Mouse (Mus musculus) limb, embryonic 12.5 days (tissue): ENCODE data around the gene Pip5k1c. TPM values are rescaled to one million over a fixed set of nuclear protein-coding genes. Genes with fewer than 3 reads are reported as not detected.

ENCODE experiments used
- ATAC-seq: fragments of 200-750 bp; cut with Nextera tagmentation; 2 replicates; pipeline ENCODE4 v1.8.0; 2017; ENCODE audit warnings: low read depth, moderate TSS enrichment; ENCODE audit not compliant: insufficient number of reproducible peaks, insufficient read depth, low FRiP score, low TSS enrichment
- H3K27ac ChIP-seq: fragments of 300-500 bp; sonication (generic); 2 replicates; pipeline ENCODE4 v1.5.1; 2016; ENCODE audit warnings: mild to moderate bottlenecking, moderate library complexity
- H3K27me3 ChIP-seq: fragments of 300-500 bp; sonication (generic); 2 replicates; pipeline ENCODE4 v1.6.1; 2016; ENCODE audit warnings: mild to moderate bottlenecking, moderate library complexity
- H3K36me3 ChIP-seq: fragments of 300-500 bp; sonication (generic); 2 replicates; pipeline ENCODE4 v1.6.1; 2016; ENCODE audit warnings: mild to moderate bottlenecking, moderate library complexity
- H3K4me1 ChIP-seq: fragments of 300-500 bp; sonication (generic); replicated peaks from 2 replicates; pipeline ENCODE4 v1.6.1; 2016
- H3K4me2 ChIP-seq: fragments of 300-500 bp; sonication (generic); 2 replicates; pipeline ENCODE4 v1.6.1; 2016; ENCODE audit warnings: mild to moderate bottlenecking, moderate library complexity
- H3K4me3 ChIP-seq: fragments of 300-500 bp; sonication (generic); replicated peaks from 2 replicates; pipeline ENCODE4 v1.5.1; 2016; ENCODE audit warnings: mild to moderate bottlenecking
- H3K9ac ChIP-seq: fragments of 300-500 bp; sonication (generic); replicated peaks from 2 replicates; pipeline ENCODE4 v1.6.1; 2016; ENCODE audit warnings: mild to moderate bottlenecking, moderate library complexity
- H3K9me3 ChIP-seq: fragments of 300-500 bp; sonication (generic); 2 replicates; pipeline ENCODE4 v1.6.1; 2016; ENCODE audit warnings: mild to moderate bottlenecking, moderate library complexity
- WGBS: fragments of 180-500 bp; shearing (Covaris S2); methylation state at CpG from one replicate; pipeline ENCODE4 v1.1.7; 2016; 5-methylcytosine and 5-hydroxymethylcytosine counted together
- polyA plus RNA-seq: library from polyadenylated mRNA; unstranded; fragments of >200 nt; fragmentation: Nextera tagmentation; extraction: Ambion mirVana; gene quantifications from 2 replicates; pipeline ENCODE4 v1.2.1, GENCODE M21; 2016

The Pip5k1c gene
- polyA plus RNA-seq, 1 experiment from 2014 or later = 63.9 TPM

GRCm38 (mm10) chr10:81351678-81352291, 59.0 kb downstream of the Pip5k1c start:
- Histone ChIP-seq H3K27ac (no peak overlapping the region), H3K36me3 (peaks cover 19% of the 10 kb centered on the region), H3K9me3 (no peaks in the 10 kb centered on the region), H3K27me3 (0 out of 2 replicates have a peak, but pooled peaks cover 12% of the 10 kb centered on the region), H3K4me1 (peaks cover 48% of the 10 kb centered on the region), H3K4me3 (no peak overlapping the region), H3K4me2 (no peak overlapping the region), H3K9ac (no peak overlapping the region)
- 21% methylated on average over 9 of the region's 9 CpGs for WGBS
- no peak for ATAC-seq

GRCm38 (mm10) chr10:81354738-81355477, 62.1 kb downstream of the Pip5k1c start:
- H3K9ac ChIP-seq = no peak overlapping the region
- H3K27ac ChIP-seq = no peak overlapping the region
- H3K4me2 ChIP-seq = no peak overlapping the region
- peaks cover 48% of the 10 kb centered on the region for H3K4me1 ChIP-seq
- no peaks in the 10 kb centered on the region for H3K9me3 ChIP-seq
- 67% methylated on average over 9 of the region's 9 CpGs for WGBS
- H3K4me3 ChIP-seq = no peak overlapping the region
- H3K27me3 ChIP-seq = peaks cover 12% of the 10 kb centered on the region; the same call in 1 of the 2 replicates
- H3K36me3 ChIP-seq = no peaks in the 10 kb centered on the region
- no peak for ATAC-seq

DNA sequence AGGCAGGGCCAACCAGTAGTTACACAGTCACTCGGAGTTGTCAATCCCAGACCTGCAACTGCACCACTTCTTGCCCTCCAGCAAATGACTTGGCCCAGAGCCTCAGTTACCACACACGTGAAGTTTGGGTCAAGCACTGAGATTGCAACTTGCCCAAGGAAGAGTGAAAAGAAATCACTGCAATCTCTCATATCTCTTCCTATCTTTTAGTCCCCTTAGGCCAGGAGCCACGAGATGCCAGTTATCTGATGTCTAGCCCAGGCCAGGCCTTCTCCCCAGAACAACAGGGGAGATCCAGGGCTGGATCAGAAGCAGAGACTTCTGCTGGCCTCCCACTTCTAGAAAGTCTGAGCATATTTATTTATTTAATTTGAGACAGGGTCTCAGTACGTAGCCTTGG, 62.8 kb downstream of the Pip5k1c start:
- peaks cover 50% of the 10 kb centered on the region for H3K4me1 ChIP-seq
- 86% methylated on average over 4 of the region's 4 CpGs for WGBS
- no peak overlapping the region for H3K4me3 ChIP-seq
- H3K36me3 ChIP-seq = no peaks in the 10 kb centered on the region
- H3K27ac ChIP-seq = no peak overlapping the region
- ATAC-seq = no peak
- H3K9ac ChIP-seq = no peak overlapping the region; the same call in 1 of the 2 replicates
- H3K4me2 ChIP-seq = no peak overlapping the region
- H3K9me3 ChIP-seq = no peaks in the 10 kb centered on the region
- peaks cover 12% of the 10 kb centered on the region; the same call in 1 of the 2 replicates for H3K27me3 ChIP-seq

GRCm38 (mm10) chr10:81356352-81356990, 63.7 kb downstream of the Pip5k1c start:
- WGBS = 44% methylated on average over 12 of the region's 12 CpGs
- Histone ChIP-seq H3K27ac (no peak overlapping the region), H3K9me3 (no peaks in the 10 kb centered on the region), H3K36me3 (no peaks in the 10 kb centered on the region; the same call in 1 of the 2 replicates), H3K4me1 (peaks cover 48% of the 10 kb centered on the region), H3K9ac (0 out of 2 replicates have a peak overlapping the region, but pooled peaks have one; percentile 12), H3K4me2 (peak overlapping the region; percentile 94), H3K4me3 (peak overlapping the region; percentile 75; the same call in 1 of the 2 replicates), H3K27me3 (peaks cover 12% of the 10 kb centered on the region; the same call in 1 of the 2 replicates)
- no peak for ATAC-seq

DNA sequence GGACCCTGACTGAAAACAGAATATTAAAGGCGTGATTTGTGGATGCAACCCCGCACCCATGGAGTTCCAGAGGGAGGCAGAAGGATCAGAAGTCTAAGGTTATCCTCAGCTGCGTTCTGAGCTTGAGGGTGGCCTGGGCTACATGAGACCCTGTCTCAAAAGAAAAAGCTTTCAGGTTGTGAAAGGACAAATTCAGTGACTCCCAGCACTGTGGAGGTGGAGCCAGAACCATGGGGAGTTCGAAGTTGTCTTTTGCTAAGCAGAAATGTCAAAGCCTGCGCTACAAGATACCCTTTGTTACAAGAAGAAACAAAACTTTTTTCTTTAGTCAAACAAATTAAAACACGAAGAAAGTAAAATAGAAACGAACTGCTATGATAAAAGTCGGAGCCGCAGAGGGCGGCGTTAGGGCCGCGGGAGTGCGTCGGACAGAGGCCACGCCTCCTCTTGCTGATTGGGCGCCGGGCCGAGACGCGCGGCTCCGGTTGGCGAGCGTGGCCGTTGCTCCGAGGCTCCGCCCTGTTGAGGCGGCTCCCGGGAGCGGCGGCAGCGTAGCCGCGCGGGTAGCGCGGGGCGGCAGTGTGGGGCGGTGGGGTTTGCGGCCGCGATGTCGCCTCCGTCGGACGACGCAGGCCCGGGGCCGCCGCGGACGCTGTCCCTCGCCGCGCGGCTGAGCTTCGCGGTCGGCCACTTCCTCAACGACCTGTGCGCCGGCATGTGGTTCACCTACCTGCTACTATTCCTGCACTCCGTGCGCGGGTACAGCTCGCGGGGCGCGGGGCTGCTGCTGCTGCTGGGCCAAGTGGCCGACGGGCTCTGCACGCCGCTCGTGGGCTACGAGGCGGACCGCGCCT, 64.5 kb downstream of the Pip5k1c start, which contains the start of gene Mfsd12:
Mfsd12 (plus strand) TSS at position 501 of the 854 bp plus-strand sequence.
- Histone ChIP-seq H3K4me1 (peaks cover 42% of the 10 kb centered on the region), H3K9me3 (no peaks in the 10 kb centered on the region), H3K9ac (peak within 1 kb of the TSS; percentile 78), H3K4me2 (peak within 1 kb of the TSS; percentile 94), H3K36me3 (peaks cover 6% of the 10 kb centered on the region; the same call in 1 of the 2 replicates), H3K27me3 (peaks cover 18% of the 10 kb centered on the region; the same call in 1 of the 2 replicates), H3K4me3 (peak within 1 kb of the TSS; percentile 75), H3K27ac (no peak within 1 kb of the TSS)
- 2% methylated on average over 79 of the region's 79 CpGs for WGBS
- ATAC-seq = peak; percentile 73

- Histone ChIP-seq H3K4me2 (peak overlapping the region; percentile 94), H3K9me3 (no peaks in the 10 kb centered on the region), H3K9ac (peak overlapping the region; percentile 78), H3K27ac (no peak overlapping the region), H3K27me3 (peaks cover 28% of the 10 kb centered on the region), H3K4me1 (peaks cover 43% of the 10 kb centered on the region), H3K36me3 (peaks cover 16% of the 10 kb centered on the region; the same call in 1 of the 2 replicates), H3K4me3 (peak overlapping the region; percentile 75)
- ATAC-seq = no peak
- 38% methylated on average over 4 of the region's 4 CpGs for WGBS
Observed at GRCm38 (mm10) chr10:81358209-81358608, 65.4 kb downstream of the Pip5k1c start.

DNA sequence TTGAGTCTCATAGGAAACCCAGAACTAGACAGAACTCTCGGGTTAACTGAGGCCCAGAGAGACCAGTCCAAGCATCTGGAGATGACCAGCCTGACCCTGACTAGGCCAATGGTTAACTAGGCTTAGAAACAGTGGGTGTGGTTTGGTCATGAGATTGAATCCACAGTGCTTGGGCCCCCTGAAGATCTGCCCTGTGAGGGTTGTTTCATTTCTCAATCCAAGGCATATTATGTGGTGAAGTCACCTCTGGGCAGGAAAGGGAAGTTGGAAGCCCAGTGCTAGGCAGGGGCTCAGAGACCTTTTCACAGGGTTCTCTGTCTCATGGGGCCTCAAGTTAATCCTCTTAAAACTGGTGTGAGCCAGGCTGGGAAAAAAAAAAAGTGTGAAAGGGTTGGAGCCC, 66.1 kb downstream of the Pip5k1c start:
- ATAC-seq = no peak
- H3K27me3 ChIP-seq = peaks cover 35% of the 10 kb centered on the region
- H3K4me3 ChIP-seq = no peak overlapping the region
- peak overlapping the region; percentile 78; the same call in 1 of the 2 replicates for H3K9ac ChIP-seq
- peaks cover 50% of the 10 kb centered on the region for H3K4me1 ChIP-seq
- peak overlapping the region; percentile 94; the same call in 1 of the 2 replicates for H3K4me2 ChIP-seq
- peaks cover 16% of the 10 kb centered on the region; the same call in 1 of the 2 replicates for H3K36me3 ChIP-seq
- H3K27ac ChIP-seq = no peak overlapping the region
- 56% methylated on average over 1 of the region's 1 CpGs for WGBS
- no peaks in the 10 kb centered on the region for H3K9me3 ChIP-seq

DNA sequence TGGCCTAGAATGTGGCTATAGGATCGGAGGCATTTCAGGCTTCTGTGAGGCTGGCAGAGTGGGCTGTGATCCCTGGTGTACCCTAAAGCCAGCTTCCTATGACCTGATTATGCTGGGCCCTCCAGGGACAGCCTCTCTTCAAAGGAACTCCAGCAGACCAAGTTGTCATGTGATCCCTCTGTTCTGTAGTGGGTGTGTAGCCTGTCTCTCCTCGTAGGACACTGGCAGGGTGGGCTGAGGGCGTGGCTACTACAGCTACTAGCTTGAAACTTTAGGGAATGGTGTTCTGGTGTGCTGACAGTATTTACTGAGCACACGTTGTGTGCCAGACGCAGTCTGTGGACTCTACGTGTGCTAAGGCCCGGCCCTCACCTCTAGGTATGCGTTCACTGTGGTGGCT, 68.0 kb downstream of the Pip5k1c start:
- Histone ChIP-seq H3K9me3 (no peaks in the 10 kb centered on the region), H3K4me2 (no peak overlapping the region), H3K36me3 (peaks cover 16% of the 10 kb centered on the region; the same call in 1 of the 2 replicates), H3K4me3 (no peak overlapping the region), H3K9ac (no peak overlapping the region), H3K4me1 (peaks cover 64% of the 10 kb centered on the region), H3K27ac (no peak overlapping the region), H3K27me3 (peaks cover 53% of the 10 kb centered on the region)
- WGBS = 62% methylated on average over 8 of the region's 8 CpGs
- no peak for ATAC-seq

DNA sequence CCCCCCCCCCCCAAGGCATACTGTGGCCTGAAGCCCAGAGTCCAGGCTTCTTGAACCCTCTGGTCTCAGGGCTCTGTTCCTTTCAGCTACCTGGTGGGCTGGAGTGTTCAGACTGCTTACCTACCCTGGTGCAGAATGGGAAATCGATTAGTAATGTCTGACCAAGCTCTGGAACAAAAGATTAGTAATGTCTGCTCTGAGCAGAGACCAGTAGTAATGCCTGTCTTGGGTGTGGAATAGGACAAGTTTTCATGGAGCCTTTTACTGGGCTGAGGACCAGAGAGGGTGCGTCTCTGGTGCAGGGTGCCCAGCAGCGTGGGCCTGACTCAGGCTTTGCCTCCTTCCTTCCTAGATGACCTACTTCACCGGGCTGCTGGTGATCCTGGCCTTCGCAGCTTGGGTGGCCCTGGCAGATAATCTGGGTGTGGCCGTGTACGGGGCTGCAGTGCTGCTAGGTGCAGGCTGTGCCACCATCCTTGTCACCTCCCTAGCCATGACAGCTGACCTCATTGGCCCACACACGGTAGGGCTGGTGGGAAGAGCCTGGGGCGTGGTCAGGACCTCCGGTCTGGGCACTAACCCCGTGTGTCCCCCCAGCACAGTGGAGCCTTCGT, 69.7 kb downstream of the Pip5k1c start:
- H3K27me3 ChIP-seq = peaks cover 61% of the 10 kb centered on the region
- no peak overlapping the region for H3K27ac ChIP-seq
- ATAC-seq = no peak
- H3K36me3 ChIP-seq = peaks cover 30% of the 10 kb centered on the region
- H3K9me3 ChIP-seq = no peaks in the 10 kb centered on the region
- WGBS = 77% methylated on average over 12 of the region's 12 CpGs
- H3K4me3 ChIP-seq = no peak overlapping the region
- H3K9ac ChIP-seq = 0 out of 2 replicates have a peak overlapping the region, but pooled peaks have one; percentile 18
- no peak overlapping the region for H3K4me2 ChIP-seq
- H3K4me1 ChIP-seq = peaks cover 52% of the 10 kb centered on the region
